Mouse (Mus musculus): ENCODE data around the gene Zfp617.

DNA sequence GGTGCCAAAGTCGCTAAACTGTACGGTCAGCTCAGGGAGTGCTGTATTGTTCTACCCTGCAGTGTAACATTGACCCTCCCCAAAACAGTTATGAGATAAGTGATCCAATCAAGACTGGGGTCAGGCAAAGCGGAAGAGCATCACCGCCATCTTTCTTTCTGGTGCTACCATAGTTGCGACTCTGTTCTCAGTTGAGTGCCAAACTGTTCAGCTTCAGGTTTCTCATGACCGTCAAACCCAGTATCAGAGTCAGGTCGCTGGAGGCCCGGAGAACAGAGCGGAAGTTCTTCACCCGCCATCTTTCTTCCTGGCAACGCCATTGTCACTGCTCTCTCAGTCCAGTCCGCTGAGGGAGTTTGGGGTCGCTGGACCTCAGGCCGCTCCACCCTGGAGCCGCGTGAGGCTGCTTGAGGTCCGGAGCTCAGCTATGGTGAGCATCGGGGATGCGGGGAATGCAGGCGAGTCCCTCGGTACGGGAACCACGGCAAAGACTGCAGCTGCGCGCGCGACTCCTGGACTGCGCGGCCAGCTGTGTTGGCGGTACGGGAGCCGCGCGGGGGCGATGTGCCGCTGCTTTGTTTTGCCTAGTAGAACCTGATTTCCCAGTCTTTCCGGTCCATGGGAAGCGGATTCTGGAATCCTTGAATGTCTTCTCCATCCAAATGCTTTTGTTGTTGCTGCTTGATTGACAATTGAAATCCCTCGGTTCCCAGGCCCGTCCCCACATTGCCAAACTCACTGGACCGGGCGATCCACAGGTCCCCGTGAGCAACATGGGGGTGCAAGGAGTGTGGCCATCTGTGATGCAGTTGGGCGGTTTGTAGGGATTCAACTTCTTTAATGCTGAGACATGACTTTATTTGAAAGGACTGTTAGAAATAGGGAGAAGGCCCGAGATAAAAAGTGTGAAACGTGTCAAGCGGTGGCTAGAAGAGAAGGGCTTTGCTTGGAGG is at the start of gene Zfp617, which contains the start of gene Zfp882:
- TF ChIP-seq CTCF (IDR thresholded peaks at IDR 0.05; ENCODE audit: insufficient read depth, low read depth, low read length): peak; percentile 16; the same call in 1 of the 2 replicates
- peak; percentile 61; the same call in 1 of the 2 replicates for TF ChIP-seq POLR2A (IDR thresholded peaks at IDR 0.05; ENCODE audit: insufficient read depth, low read depth, low read length)
